Mouse (Mus musculus) subcutaneous adipose tissue, adult 2 months (tissue): Measurements from ENCODE around the gene Platr17. TPM values are rescaled to one million over a fixed set of nuclear protein-coding genes. Genes with fewer than 3 reads are reported as not detected.

Source experiments
- polyA plus RNA-seq: library from polyadenylated mRNA; depleted of rRNA; stranded (reverse); fragments of >200 nt; gene quantifications from 2 replicates; pipeline ENCODE4 v1.2.3, GENCODE M21; 2012; ENCODE audit warnings: low replicate concordance; rRNA removed

Gene Platr17
- 0.22 and 0.39 TPM in 2 replicates for polyA plus RNA-seq

GRCm38 (mm10) chr17:33904835-33905234, at the start of gene Platr17:
Platr17 (plus strand) TSS chr17:33905135.

GRCm38 (mm10) chr17:33873537-33873936, 31.4 kb upstream of the Platr17 start, which contains the start of gene Gm7029:
Gm7029 (plus strand) TSS chr17:33873837.

GRCm38 (mm10) chr17:33890533-33891059, 14.3 kb upstream of the Platr17 start, which contains the start of gene Kifc1:
Kifc1 (minus strand) TSS chr17:33890661.

GRCm38 (mm10) chr17:33909077-33909868, 4.3 kb downstream of the Platr17 start, which contains the start of gene Daxx:
Daxx (plus strand) TSS chr17:33909414.

GRCm38 (mm10) chr17:33915671-33916250, 10.8 kb downstream of the Platr17 start, which contains the start of the genes Tapbp and Zbtb22:
Tapbp (plus strand) TSS chr17:33915899.
Zbtb22 (plus strand) TSS chr17:33915904.

GRCm38 (mm10) chr17:33929371-33930279, 24.7 kb downstream of the Platr17 start, which contains the start of gene Rgl2:
Rgl2 (plus strand) TSS chr17:33929543.

GRCm38 (mm10) chr17:33940206-33940805, 35.4 kb downstream of the Platr17 start, which contains the start of the genes Pfdn6 and Wdr46:
Pfdn6 (minus strand) TSS chr17:33940343.
Wdr46 (plus strand) TSS chr17:33940660.

GRCm38 (mm10) chr17:33951021-33951946, 46.3 kb downstream of the Platr17 start, which contains the start of gene B3galt4:
B3galt4 (minus strand) TSS chr17:33951488.

GRCm38 (mm10) chr17:33955555-33956214, 50.8 kb downstream of the Platr17 start, which contains the start of the genes Vps52 and Rps18:
Vps52 (plus strand) TSS chr17:33955812.
Rps18 (minus strand) TSS chr17:33956001.

Other genes starting within 250 kb of the Platr17 start
- 49.4 and 85.8 TPM in 2 replicates for gene Hnrnpm, start 218.3 kb upstream of the Platr17 start, polyA plus RNA-seq
- gene March2, start 186.5 kb upstream of the Platr17 start, polyA plus RNA-seq: 134 and 205 TPM in 2 replicates
- gene Rab11b, start 144.6 kb upstream of the Platr17 start, polyA plus RNA-seq: 367 and 417 TPM in 2 replicates
- 131 and 603 TPM in 2 replicates for gene Angptl4, start 123.3 kb upstream of the Platr17 start, polyA plus RNA-seq
- gene Kank3, start 94.6 kb upstream of the Platr17 start, polyA plus RNA-seq: 124 and 438 TPM in 2 replicates
- 443 and 1,172 TPM in 2 replicates for gene Rps28, start 80.6 kb upstream of the Platr17 start, polyA plus RNA-seq
- gene Ndufa7, start 80.6 kb upstream of the Platr17 start, polyA plus RNA-seq: 619 and 635 TPM in 2 replicates
- gene Cd320, start 62.0 kb upstream of the Platr17 start, polyA plus RNA-seq: 142 and 168 TPM in 2 replicates
- not detected in 2 replicates for gene Gm7029, start 31.3 kb upstream of the Platr17 start, polyA plus RNA-seq
- gene Kifc1, start 14.5 kb upstream of the Platr17 start, polyA plus RNA-seq: 1.6 and 9.5 TPM in 2 replicates
- 47.5 and 58.9 TPM in 2 replicates for gene Daxx, start 4.3 kb downstream of the Platr17 start, polyA plus RNA-seq
- gene Tapbp, start 10.8 kb downstream of the Platr17 start, polyA plus RNA-seq: 206 and 319 TPM in 2 replicates
- gene Zbtb22, start 10.8 kb downstream of the Platr17 start, polyA plus RNA-seq: 42.7 and 55.1 TPM in 2 replicates
- gene Rgl2, start 24.4 kb downstream of the Platr17 start, polyA plus RNA-seq: 157 and 179 TPM in 2 replicates
- gene Pfdn6, start 35.2 kb downstream of the Platr17 start, polyA plus RNA-seq: 29.4 and 29.5 TPM in 2 replicates
- gene Wdr46, start 35.5 kb downstream of the Platr17 start, polyA plus RNA-seq: 15.8 and 36.0 TPM in 2 replicates
- gene B3galt4, start 46.4 kb downstream of the Platr17 start, polyA plus RNA-seq: 6.6 and 9.0 TPM in 2 replicates
- 65.8 and 76.5 TPM in 2 replicates for gene Vps52, start 50.7 kb downstream of the Platr17 start, polyA plus RNA-seq
- gene Rps18, start 50.9 kb downstream of the Platr17 start, polyA plus RNA-seq: 464 and 878 TPM in 2 replicates
- 3,046 and 5,899 TPM in 2 replicates for gene H2-K1, start 95.2 kb downstream of the Platr17 start, polyA plus RNA-seq
- 31.6 and 54.8 TPM in 2 replicates for gene Ring1, start 119.5 kb downstream of the Platr17 start, polyA plus RNA-seq
- 86.6 and 99.6 TPM in 2 replicates for gene H2-Ke6, start 122.9 kb downstream of the Platr17 start, polyA plus RNA-seq
- gene Slc39a7, start 126.5 kb downstream of the Platr17 start, polyA plus RNA-seq: 134 and 217 TPM in 2 replicates
- 48.9 and 66.9 TPM in 2 replicates for gene Rxrb, start 126.7 kb downstream of the Platr17 start, polyA plus RNA-seq
- 0.62 and 1.1 TPM in 2 replicates for gene Col11a2, start 134.3 kb downstream of the Platr17 start, polyA plus RNA-seq
- gene H2-Oa, start 187.2 kb downstream of the Platr17 start, polyA plus RNA-seq: 1.5 and 8.0 TPM in 2 replicates
- gene H2-DMa, start 214.4 kb downstream of the Platr17 start, polyA plus RNA-seq: 57.9 and 70.0 TPM in 2 replicates
- 90.8 and 138 TPM in 2 replicates for gene Brd2, start 217.5 kb downstream of the Platr17 start, polyA plus RNA-seq
- 4.7 and 9.3 TPM in 2 replicates for gene H2-DMb2, start 238.2 kb downstream of the Platr17 start, polyA plus RNA-seq
- 81.8 and 86.9 TPM in 2 replicates for gene H2-DMb1, start 247.9 kb downstream of the Platr17 start, polyA plus RNA-seq